Mouse (Mus musculus): ENCODE measurements around the gene Gm12886.

Gene Gm12886

GRCm38 (mm10) chr4:121422999-121423398, at the start of gene Gm12886:
TSS of gene Gm12886 (minus strand) at chr4:121423099.
- no peak for DNase-seq (ENCODE audit: low read depth, low spot score)
